Comparison of ENCODE assay signal across 9 mouse cellular contexts in the genomic region with DNA sequence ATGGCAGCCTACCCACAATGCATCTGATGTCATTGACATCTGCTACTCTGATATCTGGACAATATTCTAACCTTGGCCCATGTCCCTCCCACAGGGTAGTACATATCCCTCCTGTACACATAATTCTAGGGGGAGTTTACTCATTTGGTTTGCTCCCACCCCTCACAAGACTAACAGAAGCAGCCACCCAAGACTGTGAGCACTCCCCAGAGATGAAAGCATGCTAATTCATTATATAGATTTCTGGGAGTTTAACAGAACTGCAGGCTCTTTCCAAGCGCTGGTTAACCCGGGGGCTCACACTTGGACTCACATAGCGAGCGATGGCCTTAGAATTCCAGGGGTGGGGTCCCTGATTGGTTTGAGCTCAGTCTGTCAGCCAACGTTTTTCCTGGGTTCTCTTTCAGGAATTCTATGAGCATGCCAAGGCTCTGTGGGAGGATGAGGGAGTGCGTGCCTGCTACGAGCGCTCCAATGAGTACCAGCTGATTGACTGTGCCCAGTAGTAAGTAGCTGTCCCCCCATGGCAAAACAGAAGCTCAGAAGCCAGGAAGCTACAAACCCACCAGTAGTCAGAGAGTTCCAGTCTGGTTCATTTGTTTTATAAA. TPM values are rescaled to one million over a fixed set of nuclear protein-coding genes. Genes with fewer than 3 reads are reported as not detected.
DNase-seq lines count a peak whose midpoint lies in the region; ATAC-seq and TF ChIP-seq lines count a peak whose summit lies in the region.
"Had no signal": no experiment of that assay in that cellular context is flagged by ENCODE, and none has a peak within 500 bp of the region (broad histone marks: within the 10 kb centered on the region; RNA-seq: fewer than 3 reads in every experiment).

No protein-coding gene starts in this region.

- H3K27ac ChIP-seq in gastrocnemius, adult 2 months = peak overlapping the region; percentile 94
- H3K27ac ChIP-seq in lung, embryonic 14.5 days (ENCODE audit: low read depth) = peak overlapping the region; percentile 83; the same call in 1 of the 2 replicates
- peak overlapping the region; percentile 2; the same call in 1 of the 2 replicates for H3K27ac ChIP-seq in hindbrain, embryonic 16.5 days (ENCODE audit: low read depth, low read length)
- H3K27ac ChIP-seq in neural tube, embryonic 14.5 days (ENCODE audit: low read depth, low read length) = peak overlapping the region; percentile 65

- no peak for TF ChIP-seq CTCF in gastrocnemius, adult 2 months (IDR thresholded peaks at IDR 0.05)
- no peak for TF ChIP-seq CTCF in lung, embryonic 14.5 days (IDR thresholded peaks at IDR 0.05; ENCODE audit: low read depth)

- intact Hi-C loops in gastrocnemius, adult 2 months (cut with DNase I) = no loop called here
- intact Hi-C loops in gastrocnemius, postnatal 36 days (cut with DNase I) = no loop called here

- peaks cover 30% of the 10 kb centered on the region for H3K4me1 ChIP-seq in lung, embryonic 14.5 days (ENCODE audit: insufficient read depth)
- H3K4me1 ChIP-seq in hindbrain, embryonic 16.5 days (ENCODE audit: control insufficient read depth, insufficient read depth, low read depth, low read length) = peaks cover 36% of the 10 kb centered on the region
- H3K4me1 ChIP-seq in neural tube, embryonic 14.5 days (ENCODE audit: control insufficient read depth, insufficient read depth, low read length) = peaks cover 30% of the 10 kb centered on the region

- peaks cover 63% of the 10 kb centered on the region for H3K36me3 ChIP-seq in lung, embryonic 14.5 days (ENCODE audit: insufficient read depth)
- peaks cover 27% of the 10 kb centered on the region for H3K36me3 ChIP-seq in hindbrain, embryonic 16.5 days (ENCODE audit: control insufficient read depth, insufficient read depth, low read length)
- H3K36me3 ChIP-seq in neural tube, embryonic 14.5 days (ENCODE audit: control insufficient read depth, insufficient read depth, low read length) = peaks cover 24% of the 10 kb centered on the region

- no peak for ATAC-seq in lung, embryonic 14.5 days (ENCODE audit: insufficient read depth)
- peak; percentile 19; the same call in 1 of the 2 replicates for ATAC-seq in hindbrain, embryonic 16.5 days
- ATAC-seq in neural tube, embryonic 14.5 days (ENCODE audit: low read depth) = no peak

- no peaks in the 10 kb centered on the region for H3K27me3 ChIP-seq in lung, embryonic 14.5 days (ENCODE audit: insufficient read depth, low read length)
- no peaks in the 10 kb centered on the region for H3K27me3 ChIP-seq in hindbrain, embryonic 16.5 days (replicated peaks; ENCODE audit: control insufficient read depth, insufficient read depth, low read length)
- H3K27me3 ChIP-seq in neural tube, embryonic 14.5 days (ENCODE audit: control insufficient read depth, insufficient read depth, low read length) = no peaks in the 10 kb centered on the region

- DNase-seq in gastrocnemius, adult 2 months = no peak
- DNase-seq in gastrocnemius, postnatal 4 days (ENCODE audit: low spot score in 2 of 2) = no peak
- no peak for DNase-seq in lung, embryonic 14.5 days
- DNase-seq in lung, postnatal 10 days = no peak
- DNase-seq in retina, embryonic 14.5 days (ENCODE audit: low spot score) = no peak
- DNase-seq in gastrocnemius, postnatal 36 days = no peak
- DNase-seq: thymus, adult 18-20 months had no signal

- H3K4me2 ChIP-seq in lung, embryonic 14.5 days = peak overlapping the region; percentile 29; the same call in 1 of the 2 replicates
- no peak overlapping the region for H3K4me2 ChIP-seq in hindbrain, embryonic 16.5 days (ENCODE audit: low read length)
- peak overlapping the region; percentile 11; the same call in 1 of the 2 replicates for H3K4me2 ChIP-seq in neural tube, embryonic 14.5 days (ENCODE audit: low read depth, low read length)

- WGBS in lung, embryonic 14.5 days = 52% methylated on average over 8 of the region's 8 CpGs
- WGBS in hindbrain, embryonic 16.5 days = 50% methylated on average over 8 of the region's 8 CpGs
- WGBS in neural tube, embryonic 14.5 days = 46% methylated on average over 8 of the region's 8 CpGs

- no peak overlapping the region; the same call in 1 of the 2 replicates for H3K9ac ChIP-seq in lung, embryonic 14.5 days
- no peak overlapping the region for H3K9ac ChIP-seq in hindbrain, embryonic 16.5 days (ENCODE audit: low read depth, low read length)
- no peak overlapping the region for H3K9ac ChIP-seq in neural tube, embryonic 14.5 days (replicated peaks; ENCODE audit: low read depth, low read length)

- no peaks in the 10 kb centered on the region for H3K9me3 ChIP-seq in lung, embryonic 14.5 days (ENCODE audit: low read depth, low read length)
- H3K9me3 ChIP-seq in hindbrain, embryonic 16.5 days (ENCODE audit: control insufficient read depth, low read length) = no peaks in the 10 kb centered on the region
- H3K9me3 ChIP-seq in neural tube, embryonic 14.5 days (ENCODE audit: control insufficient read depth, low read length) = no peaks in the 10 kb centered on the region

- peak overlapping the region; percentile 63 for H3K4me3 ChIP-seq in gastrocnemius, adult 2 months
- H3K4me3 ChIP-seq in lung, embryonic 14.5 days (ENCODE audit: low read depth, low read length) = no peak overlapping the region
- H3K4me3 ChIP-seq in hindbrain, embryonic 16.5 days (ENCODE audit: low read length) = no peak overlapping the region
- no peak overlapping the region for H3K4me3 ChIP-seq in neural tube, embryonic 14.5 days (ENCODE audit: low read depth, low read length)

RNA-seq across cellular contexts. Expression of gene Gm20721, which starts 3.6 kb away (rescaled TPM):
- total RNA-seq in gastrocnemius, adult 2 months (2021) = 1 to 10 TPM; 1.9 to 3.4 TPM
- 1 to 10 TPM; 4.8 to 6.4 TPM for total RNA-seq in gastrocnemius, postnatal 4 days (2021)
- polyA plus RNA-seq in lung, embryonic 14.5 days (2014; fragmentation: Nextera tagmentation; extraction: Ambion mirVana) = 11.3 and 14.7 TPM in 2 replicates
- polyA plus RNA-seq in hindbrain, embryonic 16.5 days (2015; fragmentation: Nextera tagmentation; extraction: Ambion mirVana) = 15.1 and 23.5 TPM in 2 replicates
- polyA plus RNA-seq in neural tube, embryonic 14.5 days (2014; fragmentation: Nextera tagmentation; extraction: Ambion mirVana) = 10.0 and 11.8 TPM in 2 replicates
- total RNA-seq in gastrocnemius, postnatal 36 days (2021) = 1 to 10 TPM; 2.4 to 3.0 TPM

RNA-seq across cellular contexts. Expression of gene Gnas, which starts 58.8 kb away (rescaled TPM):
- 1,000 to 10,000 TPM; 1,330 to 1,331 TPM for total RNA-seq in gastrocnemius, adult 2 months (2021)
- 1,000 to 10,000 TPM; 3,196 to 3,475 TPM for total RNA-seq in gastrocnemius, postnatal 4 days (2021)
- polyA plus RNA-seq in lung, embryonic 14.5 days (2014; fragmentation: Nextera tagmentation; extraction: Ambion mirVana) = 1,980 and 2,011 TPM in 2 replicates
- 1,030 and 1,626 TPM in 2 replicates for polyA plus RNA-seq in hindbrain, embryonic 16.5 days (2015; fragmentation: Nextera tagmentation; extraction: Ambion mirVana)
- 1,718 and 1,785 TPM in 2 replicates for polyA plus RNA-seq in neural tube, embryonic 14.5 days (2014; fragmentation: Nextera tagmentation; extraction: Ambion mirVana)
- 1,000 to 10,000 TPM; 1,262 to 1,407 TPM for total RNA-seq in gastrocnemius, postnatal 36 days (2021)

Comparison
In these comparisons a context has a peak if more than half of its experiments do, and no peak if none do; other contexts are left out.
1. H3K27ac ChIP-seq: peak in every context shown above with its lines; median percentile 94 in gastrocnemius, adult 2 months; 83 in lung, embryonic 14.5 days; 65 in neural tube, embryonic 14.5 days; 2 in hindbrain, embryonic 16.5 days.